Mouse (Mus musculus): Measurements from ENCODE around the gene Cfap69. TPM values are rescaled to one million over a fixed set of nuclear protein-coding genes. Genes with fewer than 3 reads are reported as not detected.

The Cfap69 gene
- total RNA-seq, 2 experiments from 2014 or later = 10.8 to 12.7 TPM

Other genes starting within 250 kb of the Cfap69 start
- gene Cdk14, start 243.9 kb downstream of the Cfap69 start, total RNA-seq (2021) = 100 to 1,000 TPM; 236 to 238 TPM
- gene 1700015F17Rik, start 185.1 kb downstream of the Cfap69 start, total RNA-seq (2021) = not detected
- gene Cldn12, start 149.3 kb downstream of the Cfap69 start, total RNA-seq (2021) = 10 to 100 TPM; 25.8 to 31.2 TPM
- gene Gtpbp10, start 104.7 kb downstream of the Cfap69 start, total RNA-seq (2021) = 10 to 100 TPM in 1 of 2 experiments, 1 to 10 TPM in 1; 9.8 to 10.5 TPM
- not detected for gene Gm8773, start 90.4 kb downstream of the Cfap69 start, total RNA-seq (2021)
- gene Steap2, start 30.3 kb upstream of the Cfap69 start, total RNA-seq (2021) = 1 to 10 TPM; 5.0 to 6.4 TPM
- under 1 TPM in 1 of 2 experiments, not detected in 1; 0.42 TPM for gene Steap1, start 85.1 kb upstream of the Cfap69 start, total RNA-seq (2021)

Data from layer of hippocampus, adult 18-20 months (tissue).